Mouse (Mus musculus): Measurements from ENCODE around the gene Acyp1. TPM values are rescaled to one million over a fixed set of nuclear protein-coding genes. Genes with fewer than 3 reads are reported as not detected.
A peak's percentile ranks its signal among the peaks of the same experiment; 100 is the strongest.

Acyp1 gene
- polyA plus RNA-seq, 2 experiments from 2014 or later: 55.7 to 59.0 TPM

GRCm38 (mm10) chr12:85227876-85228599 lies 60.2 kb downstream of the Acyp1 start:
- ATAC-seq: peak; percentile 29

DNA sequence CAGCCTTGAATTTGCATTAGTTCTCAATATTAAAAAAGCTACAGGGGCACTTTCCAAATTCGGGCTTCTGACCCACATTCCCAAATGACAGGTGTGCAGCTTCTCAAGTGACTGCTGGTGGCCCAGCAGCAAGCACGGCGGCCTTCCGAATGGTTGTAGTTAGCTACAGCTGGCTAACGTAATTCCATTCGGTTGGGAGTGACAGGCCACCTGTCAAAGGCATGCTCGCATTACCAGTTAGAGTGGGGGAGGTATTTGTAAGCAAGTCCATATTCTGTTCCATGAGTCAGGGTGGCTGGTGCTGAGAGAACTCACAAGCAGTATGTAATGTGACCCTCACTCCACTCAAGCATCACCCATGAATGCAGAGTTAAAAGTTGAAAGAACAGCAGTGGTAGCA lies 61.0 kb downstream of the Acyp1 start:
- ATAC-seq: no peak

Other genes starting within 250 kb of the Acyp1 start
- gene Prox2, start 177.7 kb downstream of the Acyp1 start, polyA plus RNA-seq (2017; shearing (Covaris generic)): 1 to 10 TPM; 3.4 to 5.5 TPM
- 10 to 100 TPM; 57.2 to 73.7 TPM for gene Dlst, start 177.6 kb downstream of the Acyp1 start, polyA plus RNA-seq (2017; shearing (Covaris generic))
- gene Rps6kl1, start 137.2 kb downstream of the Acyp1 start, polyA plus RNA-seq (2017; shearing (Covaris generic)): under 1 TPM; 0.28 to 0.43 TPM
- gene Pgf, start 110.6 kb downstream of the Acyp1 start, polyA plus RNA-seq (2017; shearing (Covaris generic)): not detected
- 10 to 100 TPM; 67.3 to 94.7 TPM for gene Eif2b2, start 69.0 kb downstream of the Acyp1 start, polyA plus RNA-seq (2017; shearing (Covaris generic))
- 10 to 100 TPM; 11.9 to 17.2 TPM for gene Mlh3, start 17.8 kb downstream of the Acyp1 start, polyA plus RNA-seq (2017; shearing (Covaris generic))
- gene Zc2hc1c, start 153 bp upstream of the Acyp1 start, polyA plus RNA-seq (2017; shearing (Covaris generic)): under 1 TPM; 0.39 to 0.65 TPM
- 10 to 100 TPM; 11.2 to 13.9 TPM for gene Nek9, start 50.9 kb upstream of the Acyp1 start, polyA plus RNA-seq (2017; shearing (Covaris generic))
- 100 to 1,000 TPM; 211 to 243 TPM for gene Tmed10, start 86.4 kb upstream of the Acyp1 start, polyA plus RNA-seq (2017; shearing (Covaris generic))
- 10 to 100 TPM; 11.3 to 39.0 TPM for gene Fos, start 185.5 kb upstream of the Acyp1 start, polyA plus RNA-seq (2017; shearing (Covaris generic))

Measured in CD4-positive, CD25-positive, alpha-beta regulatory T cell, adult 4 months (primary cell).